Mouse (Mus musculus) heart, embryonic 15.5 days (tissue): Measurements from ENCODE around the gene Gucy2f. TPM values are rescaled to one million over a fixed set of nuclear protein-coding genes. Genes with fewer than 3 reads are reported as not detected.
A peak's percentile ranks its signal among the peaks of the same experiment; 100 is the strongest.

ENCODE experiments used
- ATAC-seq: fragments of 200-750 bp; cut with Nextera tagmentation; replicated peaks from 2 replicates; pipeline ENCODE4 v1.8.0; 2017; ENCODE audit warnings: low read depth, moderate TSS enrichment; ENCODE audit not compliant: insufficient number of reproducible peaks, insufficient read depth, low FRiP score
- H3K27ac ChIP-seq: fragments of 300-500 bp; sonication (generic); 2 replicates; pipeline ENCODE4 v1.5.1; 2015; ENCODE audit warnings: mild to moderate bottlenecking, inconsistent platforms
- H3K27me3 ChIP-seq: fragments of 300-500 bp; sonication (generic); 2 replicates; pipeline ENCODE4 v1.6.1; 2015; ENCODE audit warnings: inconsistent platforms
- H3K36me3 ChIP-seq: fragments of 300-500 bp; sonication (generic); 2 replicates; pipeline ENCODE4 v1.6.1; 2015; ENCODE audit warnings: mild to moderate bottlenecking, inconsistent platforms
- H3K4me1 ChIP-seq: fragments of 300-500 bp; sonication (generic); replicated peaks from 2 replicates; pipeline ENCODE4 v1.6.1; 2015; ENCODE audit warnings: inconsistent platforms
- H3K4me2 ChIP-seq: fragments of 300-500 bp; sonication (generic); 2 replicates; pipeline ENCODE4 v1.6.1; 2015; ENCODE audit warnings: inconsistent platforms, mild to moderate bottlenecking, moderate library complexity
- H3K4me3 ChIP-seq: fragments of 300-500 bp; sonication (generic); 2 replicates; pipeline ENCODE4 v1.5.1; 2015; ENCODE audit warnings: mild to moderate bottlenecking, inconsistent platforms
- H3K9ac ChIP-seq: fragments of 300-500 bp; sonication (generic); 2 replicates; pipeline ENCODE4 v1.6.1; 2015; ENCODE audit warnings: mild to moderate bottlenecking, inconsistent platforms
- H3K9me3 ChIP-seq: fragments of 300-500 bp; sonication (generic); replicated peaks from 2 replicates; pipeline ENCODE4 v1.6.1; 2016; ENCODE audit warnings: inconsistent platforms
- WGBS: fragments of 180-500 bp; shearing (Covaris S2); methylation state at CpG from one replicate; pipeline ENCODE4 v1.1.7; 2015; ENCODE audit warnings: mixed read lengths; 5-methylcytosine and 5-hydroxymethylcytosine counted together
- polyA plus RNA-seq: library from polyadenylated mRNA; unstranded; fragments of >200 nt; fragmentation: Nextera tagmentation; extraction: Ambion mirVana; gene quantifications from 2 replicates; pipeline ENCODE4 v1.2.1, GENCODE M21; 2015

The Gucy2f gene
- polyA plus RNA-seq, 1 experiment from 2014 or later: not detected

GRCm38 (mm10) chrX:142190355-142190754, 6.4 kb downstream of the Gucy2f start:
- no peak overlapping the region for H3K9ac ChIP-seq
- no peak overlapping the region for H3K4me2 ChIP-seq
- no peaks in the 10 kb centered on the region for H3K27me3 ChIP-seq
- H3K27ac ChIP-seq: no peak overlapping the region
- H3K36me3 ChIP-seq: no peaks in the 10 kb centered on the region
- ATAC-seq: no peak
- no peaks in the 10 kb centered on the region for H3K9me3 ChIP-seq
- no peak overlapping the region for H3K4me3 ChIP-seq
- 52% methylated on average over 2 of the region's 2 CpGs for WGBS
- H3K4me1 ChIP-seq: no peaks in the 10 kb centered on the region

DNA sequence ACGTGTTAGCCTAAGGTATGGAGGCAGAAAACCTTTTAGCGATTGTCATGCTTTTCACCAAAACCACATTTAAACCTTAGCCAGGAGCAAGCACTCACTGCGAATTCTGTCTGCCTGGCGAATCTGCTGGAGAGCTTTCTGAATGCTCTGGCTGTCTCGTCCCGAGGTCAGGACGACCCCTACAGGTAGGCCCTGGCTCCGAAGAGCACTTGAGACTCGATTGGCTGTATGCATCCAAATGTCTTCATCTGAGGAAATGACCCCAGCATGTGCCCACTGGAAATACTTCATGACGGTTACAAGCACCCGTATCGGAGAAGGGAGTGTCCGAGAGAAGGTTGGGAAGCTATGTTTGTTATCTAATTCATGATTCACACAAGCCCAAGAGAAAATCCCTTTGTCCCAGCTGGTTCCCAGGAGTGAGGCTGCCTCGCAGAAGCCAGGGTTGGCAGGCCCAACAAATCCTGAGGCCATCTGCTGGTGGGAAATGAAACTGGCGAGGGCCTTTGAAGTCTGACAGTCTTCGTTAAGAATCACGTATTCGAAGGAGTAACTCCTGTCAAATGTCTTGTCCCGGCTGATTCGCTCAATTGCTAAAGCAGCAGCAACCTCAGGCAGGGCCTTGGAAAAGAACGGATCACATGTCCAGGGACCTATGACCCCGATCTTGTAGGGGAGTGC, 7.6 kb downstream of the Gucy2f start:
- H3K4me3 ChIP-seq: no peak overlapping the region
- H3K4me2 ChIP-seq: peak overlapping the region; percentile 15; the same call in 1 of the 2 replicates
- no peaks in the 10 kb centered on the region for H3K27me3 ChIP-seq
- no peaks in the 10 kb centered on the region for H3K36me3 ChIP-seq
- H3K4me1 ChIP-seq: no peaks in the 10 kb centered on the region
- H3K9me3 ChIP-seq: no peaks in the 10 kb centered on the region
- no peak for ATAC-seq
- 30% methylated on average over 22 of the region's 22 CpGs for WGBS
- no peak overlapping the region for H3K27ac ChIP-seq
- no peak overlapping the region for H3K9ac ChIP-seq

DNA sequence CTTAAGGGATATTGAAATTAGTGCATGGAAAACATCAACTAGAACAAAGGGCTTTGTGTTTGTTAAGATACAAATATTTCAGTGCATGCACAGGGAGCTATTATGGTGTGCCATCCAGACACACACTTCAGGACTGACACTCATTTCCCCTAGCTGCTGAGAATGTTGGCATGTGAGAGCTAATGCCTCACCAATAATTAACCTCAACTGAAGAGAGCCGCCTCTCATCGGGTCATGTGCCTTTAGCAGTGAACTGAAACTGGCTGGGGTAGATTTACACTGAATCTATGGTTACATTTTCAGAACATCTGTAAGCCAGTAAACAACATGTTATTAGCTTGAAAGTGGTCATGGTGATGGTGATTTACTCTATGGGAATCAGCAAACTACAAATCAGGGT, 14.7 kb downstream of the Gucy2f start:
- H3K4me2 ChIP-seq: no peak overlapping the region
- H3K4me1 ChIP-seq: no peaks in the 10 kb centered on the region
- no peak for ATAC-seq
- H3K27ac ChIP-seq: no peak overlapping the region
- H3K4me3 ChIP-seq: no peak overlapping the region
- H3K9ac ChIP-seq: no peak overlapping the region
- no peaks in the 10 kb centered on the region for H3K9me3 ChIP-seq
- 88% methylated on average over 2 of the region's 2 CpGs for WGBS
- H3K36me3 ChIP-seq: no peaks in the 10 kb centered on the region
- H3K27me3 ChIP-seq: no peaks in the 10 kb centered on the region

- no peak for ATAC-seq
- Histone ChIP-seq H3K27me3 (no peaks in the 10 kb centered on the region), H3K9me3 (no peaks in the 10 kb centered on the region), H3K4me1 (no peaks in the 10 kb centered on the region), H3K36me3 (no peaks in the 10 kb centered on the region), H3K27ac (no peak overlapping the region), H3K4me2 (no peak overlapping the region), H3K9ac (no peak overlapping the region), H3K4me3 (no peak overlapping the region)
Measured at GRCm38 (mm10) chrX:142176981-142177380, 19.8 kb downstream of the Gucy2f start.

GRCm38 (mm10) chrX:142115779-142116178, 81.0 kb downstream of the Gucy2f start:
- no peaks in the 10 kb centered on the region for H3K4me1 ChIP-seq
- peaks cover 6% of the 10 kb centered on the region; the same call in 1 of the 2 replicates for H3K27me3 ChIP-seq
- H3K4me2 ChIP-seq: no peak overlapping the region
- no peak overlapping the region for H3K4me3 ChIP-seq
- H3K9me3 ChIP-seq: no peaks in the 10 kb centered on the region
- no peak overlapping the region for H3K9ac ChIP-seq
- H3K36me3 ChIP-seq: no peaks in the 10 kb centered on the region
- no peak for ATAC-seq
- no peak overlapping the region for H3K27ac ChIP-seq

DNA sequence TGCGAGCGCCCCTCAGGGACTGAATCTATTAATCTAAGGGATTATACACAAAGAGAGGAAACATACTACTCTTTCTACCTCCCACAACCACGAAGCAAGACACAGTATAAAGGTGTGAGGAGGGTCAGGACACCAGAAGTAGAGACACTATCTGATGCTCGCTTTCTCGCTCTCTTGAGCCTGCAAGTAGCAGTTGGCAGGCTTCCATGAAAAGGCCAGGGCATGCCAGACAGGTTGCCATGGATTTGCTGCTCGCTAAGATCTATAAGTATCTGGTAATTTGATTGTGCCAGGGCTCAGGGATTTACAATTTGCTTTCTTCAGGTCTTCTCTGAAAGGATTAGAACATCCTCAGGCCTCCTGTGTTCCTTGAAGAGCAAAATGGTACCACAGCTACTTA, 85.5 kb downstream of the Gucy2f start:
- Histone ChIP-seq H3K27ac (no peak overlapping the region), H3K4me3 (no peak overlapping the region), H3K4me1 (no peaks in the 10 kb centered on the region), H3K9me3 (no peaks in the 10 kb centered on the region), H3K27me3 (peaks cover 6% of the 10 kb centered on the region; the same call in 1 of the 2 replicates), H3K9ac (no peak overlapping the region), H3K4me2 (no peak overlapping the region), H3K36me3 (no peaks in the 10 kb centered on the region)
- ATAC-seq: no peak
- WGBS: 70% methylated on average over 6 of the region's 6 CpGs

GRCm38 (mm10) chrX:142096904-142097303, 99.8 kb downstream of the Gucy2f start:
- Histone ChIP-seq H3K4me3 (no peak overlapping the region), H3K27ac (no peak overlapping the region), H3K4me1 (no peaks in the 10 kb centered on the region), H3K36me3 (no peaks in the 10 kb centered on the region), H3K27me3 (0 out of 2 replicates have a peak, but pooled peaks cover 7% of the 10 kb centered on the region), H3K9ac (no peak overlapping the region), H3K4me2 (no peak overlapping the region), H3K9me3 (no peaks in the 10 kb centered on the region)
- WGBS: 47% methylated on average over 3 of the region's 3 CpGs
- ATAC-seq: no peak

DNA sequence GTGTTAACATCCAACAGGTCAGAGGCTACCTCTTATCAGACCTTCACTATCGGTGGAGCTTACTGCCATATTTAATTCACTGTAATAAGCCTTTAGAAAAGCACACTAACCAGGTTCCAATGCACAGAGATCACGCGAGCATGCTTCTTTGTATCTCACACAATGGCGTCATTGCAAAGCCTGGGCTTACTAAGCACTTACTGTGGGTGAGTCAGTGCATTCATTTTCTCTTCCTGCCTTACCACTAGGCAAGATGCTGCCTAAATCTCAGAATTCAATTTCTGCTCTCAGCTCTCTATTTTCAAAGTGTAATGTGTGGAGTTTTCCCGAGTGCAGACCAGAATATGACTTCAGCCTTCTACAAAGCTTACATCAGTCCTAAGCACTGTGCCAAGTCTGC, 101.2 kb downstream of the Gucy2f start:
- H3K9me3 ChIP-seq: no peaks in the 10 kb centered on the region
- no peak overlapping the region for H3K4me2 ChIP-seq
- ATAC-seq: no peak
- H3K27me3 ChIP-seq: 0 out of 2 replicates have a peak, but pooled peaks cover 7% of the 10 kb centered on the region
- no peak overlapping the region for H3K9ac ChIP-seq
- H3K4me3 ChIP-seq: no peak overlapping the region
- no peaks in the 10 kb centered on the region for H3K4me1 ChIP-seq
- no peaks in the 10 kb centered on the region for H3K36me3 ChIP-seq
- 77% methylated on average over 5 of the region's 5 CpGs for WGBS
- H3K27ac ChIP-seq: no peak overlapping the region

- H3K9ac ChIP-seq: no peak overlapping the region
- no peak overlapping the region for H3K4me3 ChIP-seq
- H3K36me3 ChIP-seq: no peaks in the 10 kb centered on the region
- no peaks in the 10 kb centered on the region for H3K9me3 ChIP-seq
- WGBS: 70% methylated on average over 3 of the region's 3 CpGs
- ATAC-seq: no peak
- H3K4me2 ChIP-seq: no peak overlapping the region
- no peaks in the 10 kb centered on the region for H3K4me1 ChIP-seq
- H3K27me3 ChIP-seq: no peaks in the 10 kb centered on the region
- H3K27ac ChIP-seq: no peak overlapping the region
Measured at GRCm38 (mm10) chrX:142062585-142062984, 134.1 kb downstream of the Gucy2f start.

Other genes with a start within 250 kb of the Gucy2f start
- 10.1 and 10.4 TPM in 2 replicates for gene Nxt2, start 29.8 kb upstream of the Gucy2f start, polyA plus RNA-seq
- 13.1 and 14.7 TPM in 2 replicates for gene Kcne1l, start 109.4 kb upstream of the Gucy2f start, polyA plus RNA-seq
- 13.1 and 13.5 TPM in 2 replicates for gene Acsl4, start 193.6 kb upstream of the Gucy2f start, polyA plus RNA-seq